Mouse (Mus musculus) heart, postnatal 36 days (tissue): ENCODE data around the gene Slc48a1. TPM values are rescaled to one million over a fixed set of nuclear protein-coding genes. Genes with fewer than 3 reads are reported as not detected.

Experiments used
- DNase-seq, 2 experiments: peaks; one replicate each; pipeline ENCODE4 v3.0.0; 2021 to 2022
- intact Hi-C: fragments of 180-260 bp; cut with DNase I; formaldehyde crosslinking; loops from one replicate; pipeline ENCODE4 v1.15.1; 2025
- total RNA-seq, 2 experiments: library from RNA; stranded (reverse); gene quantifications; 2 replicates each; pipeline ENCODE4 v1.2.3; 2021

The Slc48a1 gene
- total RNA-seq, 2 experiments from 2014 or later, result 73.3 to 84.1 TPM

- DNase-seq, result no peak
- intact Hi-C loops, result no loop called here
These were observed 58.6 kb downstream of the Slc48a1 start for GRCm38 (mm10) chr15:97836894-97837247.

- intact Hi-C loops, result no loop called here
- DNase-seq, result peak in 1 of 2 experiments; percentile 55
These were observed 59.3 kb downstream of the Slc48a1 start for GRCm38 (mm10) chr15:97837491-97838061.

GRCm38 (mm10) chr15:97838395-97838794 lies 60.1 kb downstream of the Slc48a1 start:
- intact Hi-C loops, result no loop called here
- DNase-seq, result peak in 1 of 2 experiments; percentile 56

- DNase-seq, result no peak
- intact Hi-C loops, result no loop called here
These were observed 60.7 kb downstream of the Slc48a1 start for GRCm38 (mm10) chr15:97839012-97839411.

GRCm38 (mm10) chr15:97839473-97839872 lies 61.2 kb downstream of the Slc48a1 start:
- intact Hi-C loops, result no loop called here
- DNase-seq, result peak in 1 of 2 experiments; percentile 34

- intact Hi-C loops, result loop anchor here (1.0 to 2.0 kb wide), 2 partner anchors 9 to 15 kb away; no protein-coding TSS in a partner anchor
These were observed 61.7 kb downstream of the Slc48a1 start for GRCm38 (mm10) chr15:97839991-97840455.

GRCm38 (mm10) chr15:97840781-97841180 lies 62.5 kb downstream of the Slc48a1 start:
- DNase-seq, result no peak
- intact Hi-C loops, result loop anchor here (1.0 to 2.0 kb wide), 2 partner anchors 9 to 16 kb away; no protein-coding TSS in a partner anchor

More at GRCm38 (mm10) chr15:97839991-97840455, 61.7 kb downstream of the Slc48a1 start:
- DNase-seq, result peak; percentile 74 to 82

GRCm38 (mm10) chr15:97841383-97841782 lies 63.1 kb downstream of the Slc48a1 start:
- intact Hi-C loops, result loop anchor here (2.0 kb wide), 1 partner anchor 17 kb away; no protein-coding TSS in a partner anchor
- DNase-seq, result no peak

GRCm38 (mm10) chr15:97842058-97842457 lies 63.7 kb downstream of the Slc48a1 start:
- DNase-seq, result no peak
- intact Hi-C loops, result no loop called here

Other genes starting within 250 kb of the Slc48a1 start
- 10 to 100 TPM; 13.1 to 15.7 TPM for gene Rpap3, start 72.7 kb upstream of the Slc48a1 start, total RNA-seq
- gene Endou, start 47.2 kb upstream of the Slc48a1 start, total RNA-seq, result 1 to 10 TPM; 1.3 to 2.2 TPM
- gene Rapgef3, start 10.5 kb upstream of the Slc48a1 start, total RNA-seq, result 10 to 100 TPM; 25.4 to 27.4 TPM
- gene Hdac7, start 66.0 kb downstream of the Slc48a1 start, total RNA-seq, result 10 to 100 TPM; 26.9 to 37.1 TPM
- gene Vdr, start 132.1 kb downstream of the Slc48a1 start, total RNA-seq, result 1 to 10 TPM; 1.6 to 1.7 TPM
- gene Tmem106c, start 185.7 kb downstream of the Slc48a1 start, total RNA-seq, result 10 to 100 TPM; 10.6 to 12.0 TPM
- gene Col2a1, start 226.2 kb downstream of the Slc48a1 start, total RNA-seq, result under 1 TPM; 0.08 to 0.46 TPM